Mouse (Mus musculus): ENCODE measurements around the gene Dapk3. TPM values are rescaled to one million over a fixed set of nuclear protein-coding genes. Genes with fewer than 3 reads are reported as not detected.

Gene Dapk3
- polyA plus RNA-seq, 1 experiment from 2014 or later: 69.7 TPM

- no peak for ATAC-seq (ENCODE audit: low FRiP score, low read depth)
- WGBS: 92% methylated on average over 16 of the region's 16 CpGs
- Histone ChIP-seq H3K9me3 (no peaks in the 10 kb centered on the region), H3K27ac (replicated peaks) (no peak overlapping the region), H3K9ac (no peak overlapping the region), H3K4me1 (replicated peaks) (peaks cover 7% of the 10 kb centered on the region; the same call in 1 of the 2 replicates), H3K36me3 (no peaks in the 10 kb centered on the region), H3K27me3 (peaks cover 15% of the 10 kb centered on the region), H3K4me3 (no peak overlapping the region), H3K4me2 (no peak overlapping the region)
Measured at GRCm38 (mm10) chr10:81242021-81242420, 59.2 kb downstream of the Dapk3 start.

Other genes with a start within 250 kb of the Dapk3 start
- 19.1 and 21.4 TPM in 2 replicates for gene Gng7, start 168.1 kb upstream of the Dapk3 start, polyA plus RNA-seq (2015; fragmentation: Nextera tagmentation; extraction: Ambion mirVana)
- gene Diras1, start 157.3 kb upstream of the Dapk3 start, polyA plus RNA-seq (2015; fragmentation: Nextera tagmentation; extraction: Ambion mirVana): 71.6 and 81.6 TPM in 2 replicates
- gene Slc39a3, start 145.6 kb upstream of the Dapk3 start, polyA plus RNA-seq (2015; fragmentation: Nextera tagmentation; extraction: Ambion mirVana): 46.3 and 53.0 TPM in 2 replicates
- 310 and 331 TPM in 2 replicates for gene Sgta, start 122.8 kb upstream of the Dapk3 start, polyA plus RNA-seq (2015; fragmentation: Nextera tagmentation; extraction: Ambion mirVana)
- 51.2 and 51.3 TPM in 2 replicates for gene Thop1, start 113.0 kb upstream of the Dapk3 start, polyA plus RNA-seq (2015; fragmentation: Nextera tagmentation; extraction: Ambion mirVana)
- gene Creb3l3, start 84.1 kb upstream of the Dapk3 start, polyA plus RNA-seq (2015; fragmentation: Nextera tagmentation; extraction: Ambion mirVana): 0.30 and 0.39 TPM in 2 replicates
- 248 and 259 TPM in 2 replicates for gene Map2k2, start 77.1 kb upstream of the Dapk3 start, polyA plus RNA-seq (2015; fragmentation: Nextera tagmentation; extraction: Ambion mirVana)
- 15.3 and 16.2 TPM in 2 replicates for gene Zbtb7a, start 47.8 kb upstream of the Dapk3 start, polyA plus RNA-seq (2015; fragmentation: Nextera tagmentation; extraction: Ambion mirVana)
- 52.2 and 61.2 TPM in 2 replicates for gene Pias4, start 15.1 kb upstream of the Dapk3 start, polyA plus RNA-seq (2015; fragmentation: Nextera tagmentation; extraction: Ambion mirVana)
- 532 and 536 TPM in 2 replicates for gene Eef2, start 6.4 kb upstream of the Dapk3 start, polyA plus RNA-seq (2015; fragmentation: Nextera tagmentation; extraction: Ambion mirVana)
- 0.13 and 0.31 TPM in 2 replicates for gene 4930442H23Rik, start 844 bp downstream of the Dapk3 start, polyA plus RNA-seq (2015; fragmentation: Nextera tagmentation; extraction: Ambion mirVana)
- 0.10 TPM in 1 of 2 replicates, not detected in the other for gene Nmrk2, start 19.0 kb downstream of the Dapk3 start, polyA plus RNA-seq (2015; fragmentation: Nextera tagmentation; extraction: Ambion mirVana)
- 80.6 and 85.5 TPM in 2 replicates for gene Atcay, start 47.8 kb downstream of the Dapk3 start, polyA plus RNA-seq (2015; fragmentation: Nextera tagmentation; extraction: Ambion mirVana)
- gene Zfr2, start 50.1 kb downstream of the Dapk3 start, polyA plus RNA-seq (2015; fragmentation: Nextera tagmentation; extraction: Ambion mirVana): 30.3 and 34.0 TPM in 2 replicates
- 43.8 and 49.7 TPM in 2 replicates for gene Matk, start 69.9 kb downstream of the Dapk3 start, polyA plus RNA-seq (2015; fragmentation: Nextera tagmentation; extraction: Ambion mirVana)
- 121 and 144 TPM in 2 replicates for gene Mrpl54, start 83.9 kb downstream of the Dapk3 start, polyA plus RNA-seq (2015; fragmentation: Nextera tagmentation; extraction: Ambion mirVana)
- gene Apba3, start 84.0 kb downstream of the Dapk3 start, polyA plus RNA-seq (2015; fragmentation: Nextera tagmentation; extraction: Ambion mirVana): 38.3 and 38.6 TPM in 2 replicates
- 5.9 and 6.2 TPM in 2 replicates for gene Tjp3, start 108.6 kb downstream of the Dapk3 start, polyA plus RNA-seq (2015; fragmentation: Nextera tagmentation; extraction: Ambion mirVana)
- 130 and 151 TPM in 2 replicates for gene Pip5k1c, start 110.0 kb downstream of the Dapk3 start, polyA plus RNA-seq (2015; fragmentation: Nextera tagmentation; extraction: Ambion mirVana)
- gene Cactin, start 138.1 kb downstream of the Dapk3 start, polyA plus RNA-seq (2015; fragmentation: Nextera tagmentation; extraction: Ambion mirVana): 33.8 and 35.1 TPM in 2 replicates
- gene Tbxa2r, start 145.7 kb downstream of the Dapk3 start, polyA plus RNA-seq (2015; fragmentation: Nextera tagmentation; extraction: Ambion mirVana): 4.7 and 5.2 TPM in 2 replicates
- not detected in 2 replicates for gene Gipc3, start 160.3 kb downstream of the Dapk3 start, polyA plus RNA-seq (2015; fragmentation: Nextera tagmentation; extraction: Ambion mirVana)
- 39.0 and 39.9 TPM in 2 replicates for gene Hmg20b, start 167.5 kb downstream of the Dapk3 start, polyA plus RNA-seq (2015; fragmentation: Nextera tagmentation; extraction: Ambion mirVana)
- 21.0 and 21.1 TPM in 2 replicates for gene Mfsd12, start 174.5 kb downstream of the Dapk3 start, polyA plus RNA-seq (2015; fragmentation: Nextera tagmentation; extraction: Ambion mirVana)
- gene 4930404N11Rik, start 182.8 kb downstream of the Dapk3 start, polyA plus RNA-seq (2015; fragmentation: Nextera tagmentation; extraction: Ambion mirVana): 1.1 TPM in 2 replicates
- gene Fzr1, start 195.5 kb downstream of the Dapk3 start, polyA plus RNA-seq (2015; fragmentation: Nextera tagmentation; extraction: Ambion mirVana): 147 and 152 TPM in 2 replicates
- 92.2 and 94.0 TPM in 2 replicates for gene Dohh, start 201.4 kb downstream of the Dapk3 start, polyA plus RNA-seq (2015; fragmentation: Nextera tagmentation; extraction: Ambion mirVana)
- 6.2 and 6.6 TPM in 2 replicates for gene Gm48551, start 201.5 kb downstream of the Dapk3 start, polyA plus RNA-seq (2015; fragmentation: Nextera tagmentation; extraction: Ambion mirVana)
- 2.1 and 2.7 TPM in 2 replicates for gene Gm48552, start 206.0 kb downstream of the Dapk3 start, polyA plus RNA-seq (2015; fragmentation: Nextera tagmentation; extraction: Ambion mirVana)
- 1.4 and 1.8 TPM in 2 replicates for gene Smim24, start 210.0 kb downstream of the Dapk3 start, polyA plus RNA-seq (2015; fragmentation: Nextera tagmentation; extraction: Ambion mirVana)